Mouse (Mus musculus) Patski (cell line): Measurements from ENCODE around the gene Padi4. TPM values are rescaled to one million over a fixed set of nuclear protein-coding genes. Genes with fewer than 3 reads are reported as not detected.

Experiments
- ATAC-seq: fragments of 100-300 bp; one replicate; pipeline ENCODE4 v1.8.0; 2021
- CTCF ChIA-PET: fragments of 350-600 bp; sonication (Branson Sonifier 250); formaldehyde crosslinking; loops from one replicate; lab custom pipeline; 2022; ENCODE audit warnings: inconsistent platforms; lab: Charles Lee
- POLR2A ChIA-PET: fragments of 350-600 bp; sonication (Branson Sonifier 250); formaldehyde crosslinking; loops from one replicate; lab custom pipeline; 2022; ENCODE audit warnings: antibody characterized with exemption, inconsistent platforms; lab: Charles Lee
- DNase-seq: peaks from one replicate; pipeline ENCODE4 v3.0.0-alpha.2; 2011; ENCODE audit warnings: low read depth, low spot score
- H3K27me3 ChIP-seq: fragments of 371-371 bp; one replicate; pipeline ENCODE4 v1.5.1; 2021
- CTCF ChIP-seq: fragments of 100-300 bp; IDR thresholded peaks from one replicate; pipeline ENCODE4 v1.5.1; 2021
- in situ Hi-C: fragments of 300-500 bp; cut with MboI; formaldehyde crosslinking; loops from 3 replicates; pipeline ENCODE4 v1.11.1; 2018; ENCODE audit warnings: low pct_unique_long_range_greater_than_20kb, mixed read lengths
- polyA plus RNA-seq: library from polyadenylated mRNA; unstranded; gene quantifications from one replicate; pipeline ENCODE4 v1.2.3, GENCODE M21; 2021

Padi4 gene
- polyA plus RNA-seq, 1 experiment from 2014 or later: 0.04 TPM

DNA sequence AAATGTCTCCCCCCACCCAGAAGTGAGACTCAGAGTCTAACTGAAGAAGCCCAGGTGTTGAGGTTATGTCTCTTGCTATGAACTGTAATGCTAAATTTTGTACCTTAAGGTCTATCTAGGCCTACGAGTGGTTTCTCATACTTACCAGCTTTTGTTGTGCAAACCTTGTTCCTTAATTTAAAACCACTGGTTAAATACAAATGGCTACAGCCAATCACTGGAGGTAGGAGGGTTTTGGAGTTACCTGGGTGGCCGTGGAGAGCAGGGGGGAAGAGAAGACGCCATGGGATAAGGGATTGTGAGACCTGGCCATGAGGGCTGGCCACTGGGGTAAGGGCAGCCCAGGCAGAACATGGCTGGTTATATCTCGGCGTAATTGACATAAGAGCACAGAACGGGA, 14.2 kb upstream of the Padi4 start:
- ChIA-PET CTCF (interaction anchor here (0.7 to 1.4 kb wide), 3 partner anchors 17 to 116 kb away, joined by 3 to 8 read pairs (median 3); no protein-coding TSS in a partner anchor), POLR2A (no interaction called here)
- DNase-seq (no peak), ATAC-seq (no peak)
- H3K27me3 ChIP-seq: no peaks in the 10 kb centered on the region
- TF ChIP-seq CTCF: no peak
- in situ Hi-C loops: loop anchor here (5.0 kb wide), 2 partner anchors 119 to 169 kb away; partner anchors contain the start of gene Padi2

DNA sequence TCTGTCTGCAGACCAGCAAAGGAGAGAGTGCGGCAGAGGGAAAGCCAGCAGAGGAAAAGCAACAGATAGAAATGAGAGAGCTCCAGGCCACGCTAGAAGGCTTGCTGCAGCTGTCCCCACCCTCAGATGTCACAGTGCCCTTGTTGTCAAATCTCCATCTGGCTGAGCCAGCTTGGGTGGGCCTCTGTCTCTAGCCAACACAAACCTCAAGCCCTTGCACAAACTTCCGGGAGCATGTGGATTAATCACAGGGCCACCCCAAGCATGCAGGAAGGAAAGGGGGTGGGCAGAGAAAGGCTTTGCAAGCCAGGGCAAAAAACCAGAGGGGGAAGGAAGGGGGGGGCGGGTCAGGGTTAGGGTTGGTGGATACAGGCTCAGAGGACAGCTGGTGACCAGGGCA, 13.4 kb upstream of the Padi4 start:
- POLR2A ChIA-PET: no interaction called here
- no peaks in the 10 kb centered on the region for H3K27me3 ChIP-seq
- in situ Hi-C loops: loop anchor here (5.0 kb wide), 2 partner anchors 120 to 170 kb away; partner anchors contain the start of gene Padi2
- ATAC-seq: no peak
- no peak for DNase-seq
- CTCF ChIA-PET: interaction anchor here (0.7 to 1.5 kb wide), 3 partner anchors 14 to 25 kb away, joined by 3 to 8 read pairs (median 3); no protein-coding TSS in a partner anchor
- TF ChIP-seq CTCF: no peak

DNA sequence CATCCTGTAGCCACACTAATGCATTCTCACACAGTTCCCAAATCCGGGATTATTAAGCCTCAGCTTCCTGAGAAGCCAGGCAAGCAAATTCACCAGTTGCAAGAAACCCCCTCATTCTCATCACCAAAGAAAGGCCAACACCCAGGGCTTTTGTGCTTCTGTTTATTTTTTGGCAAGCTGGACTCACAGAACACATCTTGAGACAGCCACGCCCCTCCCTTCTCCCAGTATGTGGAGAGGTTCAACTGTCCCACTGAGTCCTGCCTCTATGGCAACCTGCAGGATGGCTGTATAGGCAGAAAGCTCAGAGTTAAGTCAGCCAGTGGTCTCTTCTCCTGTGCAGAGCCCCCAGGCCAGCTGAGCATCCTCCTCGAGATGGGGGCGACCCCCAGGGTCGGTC, 11.2 kb upstream of the Padi4 start:
- ATAC-seq (no peak), DNase-seq (no peak)
- ChIA-PET CTCF (no interaction called here), POLR2A (no interaction called here)
- in situ Hi-C loops: loop anchor here (5.0 kb wide), 2 partner anchors 122 to 172 kb away; partner anchors contain the start of gene Padi2
- no peak for TF ChIP-seq CTCF
- H3K27me3 ChIP-seq: no peaks in the 10 kb centered on the region

DNA sequence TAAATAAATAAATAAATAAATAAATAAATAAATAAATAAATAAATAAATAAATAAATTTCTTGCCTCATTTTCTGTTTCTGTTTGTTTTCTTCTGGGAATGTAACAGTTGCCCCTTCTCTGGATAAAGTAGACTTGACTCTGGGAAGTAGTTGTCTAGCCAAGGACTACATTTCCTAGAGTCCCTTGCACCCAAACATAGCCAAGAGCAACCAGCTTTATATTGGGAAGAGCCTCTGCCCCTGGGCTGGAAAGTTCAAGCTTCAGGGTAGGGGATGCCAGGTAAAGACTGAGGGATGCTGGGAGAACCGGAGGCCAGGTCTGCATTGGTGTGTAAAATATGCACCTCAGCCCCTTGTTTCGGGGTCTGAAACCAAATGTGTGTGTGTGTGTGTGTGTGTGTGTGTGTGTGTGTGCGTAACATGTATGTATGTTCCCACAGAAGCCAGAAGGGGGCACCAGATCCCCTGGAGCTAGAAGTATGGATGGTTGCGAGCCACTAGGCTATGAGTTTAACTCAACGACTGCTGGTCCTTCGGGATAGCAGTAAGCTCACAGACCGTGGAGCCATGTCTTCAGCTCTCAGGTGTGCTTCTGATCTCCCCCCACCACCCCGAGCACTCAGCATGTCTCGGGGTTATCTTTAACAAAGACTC, 10.4 kb upstream of the Padi4 start:
- POLR2A ChIA-PET: no interaction called here

DNA sequence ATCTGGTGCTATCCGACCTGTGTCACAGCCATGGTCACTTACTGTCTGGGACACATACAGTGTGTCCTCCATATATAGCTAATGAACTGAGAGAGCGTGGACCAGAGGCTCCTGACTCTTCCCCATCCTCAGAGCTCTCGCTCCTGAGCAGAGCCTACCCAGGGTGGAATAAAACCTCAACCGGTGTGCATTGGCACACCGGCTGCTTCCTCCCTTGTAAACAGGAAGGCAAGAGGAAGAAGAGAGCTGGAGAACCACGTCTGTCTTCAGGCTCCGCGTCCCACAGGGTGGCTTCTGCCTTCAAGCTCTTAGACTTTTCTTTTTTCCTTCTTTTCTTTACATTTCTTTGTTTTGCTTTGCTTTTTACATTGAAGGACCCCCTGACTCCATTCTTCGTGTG, 8.8 kb upstream of the Padi4 start:
- ChIA-PET CTCF (no interaction called here), POLR2A (no interaction called here)
- no peaks in the 10 kb centered on the region for H3K27me3 ChIP-seq
- ATAC-seq (no peak), DNase-seq (no peak)
- in situ Hi-C loops: no loop called here
- TF ChIP-seq CTCF: no peak

More for the DNA sequence above, 10.4 kb upstream of the Padi4 start:
- TF ChIP-seq CTCF: no peak
- no peak for ATAC-seq
- no peaks in the 10 kb centered on the region for H3K27me3 ChIP-seq
- CTCF ChIA-PET: no interaction called here
- DNase-seq: no peak
- in situ Hi-C loops: no loop called here

DNA sequence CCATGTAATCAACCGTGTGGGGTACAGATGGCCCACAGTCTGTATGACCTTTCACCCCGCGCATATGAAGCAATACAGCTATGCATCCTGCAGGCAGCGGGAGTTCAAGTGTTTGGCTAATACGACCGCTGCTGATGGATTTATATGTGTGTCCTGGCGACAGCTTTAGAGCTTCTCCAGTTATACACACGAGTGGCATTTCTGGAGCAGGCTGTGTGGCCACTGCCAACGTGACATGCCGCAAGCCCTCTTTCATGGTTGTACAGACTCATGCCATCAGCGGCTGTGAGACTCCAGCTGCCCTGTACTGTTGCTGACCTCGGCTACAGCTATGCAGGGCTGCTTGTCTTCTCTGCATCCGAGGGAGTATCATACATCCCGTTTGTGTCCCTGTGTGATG, 6.5 kb upstream of the Padi4 start:
- CTCF ChIA-PET: no interaction called here
- in situ Hi-C loops: no loop called here
- no peak for TF ChIP-seq CTCF
- ATAC-seq (no peak), DNase-seq (no peak)
- POLR2A ChIA-PET: no interaction called here
- H3K27me3 ChIP-seq: no peaks in the 10 kb centered on the region

DNA sequence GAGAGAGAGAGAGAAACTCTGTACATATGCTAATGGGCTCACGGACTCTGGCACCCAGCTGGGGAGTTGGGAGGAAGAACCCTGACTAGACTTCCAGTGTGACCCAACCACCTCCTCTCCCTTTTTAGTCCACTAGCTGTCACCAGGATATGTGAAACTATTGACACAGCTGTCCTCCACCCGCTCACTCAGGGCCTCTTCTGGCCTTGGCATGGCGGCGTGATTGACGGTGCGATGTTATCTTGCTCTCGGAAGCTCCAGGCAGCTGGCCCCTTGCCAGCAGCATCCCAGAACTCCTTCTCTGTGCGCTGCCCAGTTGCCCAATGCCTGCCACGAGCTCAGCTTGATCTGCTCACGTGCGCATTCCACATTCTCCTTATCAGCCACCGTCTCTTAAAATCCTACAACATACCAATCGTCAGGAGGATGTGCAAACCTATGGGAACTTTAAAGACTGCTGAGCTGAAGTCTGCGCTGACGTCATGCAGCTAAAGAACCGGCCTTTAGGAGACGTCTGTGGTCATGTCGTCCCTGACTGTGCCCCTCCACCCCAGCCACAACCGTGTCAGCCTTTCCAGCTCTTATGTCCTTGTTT, 5.9 kb upstream of the Padi4 start:
- no peak for TF ChIP-seq CTCF
- ChIA-PET POLR2A (no interaction called here), CTCF (no interaction called here)
- H3K27me3 ChIP-seq: no peaks in the 10 kb centered on the region
- DNase-seq (no peak), ATAC-seq (no peak)
- in situ Hi-C loops: no loop called here

DNA sequence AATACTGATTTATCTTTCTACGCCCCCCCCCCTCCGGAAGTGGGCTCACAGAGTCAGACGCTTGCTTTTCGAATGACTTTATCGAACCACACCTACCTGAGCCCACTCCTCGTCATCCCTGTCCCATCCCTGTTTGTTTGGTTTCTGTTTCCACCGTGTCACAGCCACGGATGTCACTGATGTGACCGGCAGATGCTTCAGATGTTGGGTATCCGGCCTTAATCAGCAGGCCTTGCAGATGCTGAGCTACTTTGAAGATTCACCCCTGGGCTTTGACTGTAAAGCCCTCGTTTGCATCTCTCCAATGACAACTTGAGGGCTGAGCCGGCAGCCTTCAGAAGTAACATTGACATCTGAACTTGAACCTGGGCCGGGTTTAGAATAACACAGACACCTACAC, 2.6 kb upstream of the Padi4 start:
- CTCF ChIA-PET: no interaction called here
- DNase-seq: no peak
- no peak for TF ChIP-seq CTCF

DNA sequence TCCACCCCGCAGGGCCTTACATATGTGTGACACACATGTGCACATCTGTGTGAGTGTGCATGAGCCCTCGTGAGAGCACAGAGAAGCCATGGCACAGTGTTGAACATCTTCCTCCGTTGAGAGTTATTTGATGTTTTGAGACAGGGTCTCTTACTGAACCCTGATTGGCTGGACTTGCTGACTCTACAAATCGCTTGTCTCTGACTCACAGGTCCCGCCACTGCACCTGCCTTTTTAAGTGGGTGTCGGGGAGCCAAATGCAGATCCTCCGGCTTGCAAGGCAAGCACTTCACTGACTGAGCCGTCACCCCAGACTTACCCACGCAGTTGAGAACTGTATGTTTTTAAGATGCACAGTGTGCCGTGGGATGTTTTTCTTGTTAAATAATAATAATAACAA, 1.8 kb upstream of the Padi4 start:
- no peak for TF ChIP-seq CTCF
- ATAC-seq: no peak
- in situ Hi-C loops: no loop called here
- CTCF ChIA-PET: no interaction called here
- POLR2A ChIA-PET: interaction anchor here (0.6 kb wide), 1 partner anchor 173 kb away, joined by 3 read pairs; no protein-coding TSS in a partner anchor
- no peaks in the 10 kb centered on the region for H3K27me3 ChIP-seq
- DNase-seq: no peak

More for the DNA sequence above, 2.6 kb upstream of the Padi4 start:
- H3K27me3 ChIP-seq: no peaks in the 10 kb centered on the region
- in situ Hi-C loops: no loop called here
- POLR2A ChIA-PET: no interaction called here
- ATAC-seq: no peak

DNA sequence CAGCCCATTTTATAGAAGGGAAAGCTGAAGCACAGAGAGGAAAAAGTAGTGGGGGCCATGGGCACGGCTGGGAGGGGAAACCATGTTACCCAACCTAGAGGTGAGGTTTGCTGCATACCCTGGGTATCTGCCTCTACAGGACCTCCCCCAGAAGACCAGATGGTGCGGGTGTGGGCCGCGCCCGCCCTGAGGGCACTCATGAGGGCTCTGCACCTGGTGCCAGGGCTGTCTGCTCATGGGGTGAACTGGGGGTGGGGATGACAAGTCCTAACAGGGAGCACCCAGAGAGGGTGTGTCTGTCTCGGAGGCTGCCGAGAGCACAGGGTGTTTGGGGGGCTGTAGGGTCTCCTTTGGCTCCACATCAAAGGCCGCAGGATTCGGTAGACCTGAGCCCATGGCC, 857 bp upstream of the Padi4 start:
- in situ Hi-C loops: no loop called here
- DNase-seq (no peak), ATAC-seq (no peak)
- no peak for TF ChIP-seq CTCF
- no peaks in the 10 kb centered on the region for H3K27me3 ChIP-seq
- ChIA-PET POLR2A (no interaction called here), CTCF (no interaction called here)

DNA sequence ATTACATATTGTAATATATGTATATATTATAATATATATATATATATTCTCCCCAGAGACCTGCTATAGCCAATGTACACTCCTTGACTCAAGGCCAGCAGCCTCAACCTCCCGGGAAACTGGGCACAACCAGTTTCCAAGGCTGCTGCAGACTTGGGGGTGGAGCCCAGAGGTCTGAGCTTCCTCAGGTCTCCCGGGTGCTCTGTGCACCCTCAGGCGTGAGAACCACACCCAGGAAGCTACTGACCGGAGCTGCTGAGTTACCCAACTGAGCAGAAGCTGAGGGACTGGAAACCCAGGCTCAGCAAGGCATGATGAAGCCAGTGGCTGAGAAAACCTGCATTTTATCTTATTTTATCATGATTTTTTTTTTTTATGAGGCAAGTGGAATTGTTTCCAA, 2.9 kb downstream of the Padi4 start:
- peak; percentile 65 for ATAC-seq

More for the DNA sequence above, 2.9 kb downstream of the Padi4 start:
- in situ Hi-C loops: no loop called here
- no peaks in the 10 kb centered on the region for H3K27me3 ChIP-seq
- no peak for TF ChIP-seq CTCF
- ChIA-PET POLR2A (no interaction called here), CTCF (interaction anchor here (1.3 kb wide), 1 partner anchor 17 kb away, joined by 3 read pairs; no protein-coding TSS in a partner anchor)
- DNase-seq: no peak
